In genomic region chr7:67149707-67150106, GRCm38 (mm10) we compare ENCODE assay signal across 21 mouse cellular contexts.
DNase-seq lines count a peak whose midpoint lies in the region; ATAC-seq and TF ChIP-seq lines count a peak whose summit lies in the region.
"Had no signal": no experiment of that assay in that cellular context is flagged by ENCODE, and none has a peak within 500 bp of the region (broad histone marks: within the 10 kb centered on the region; RNA-seq: fewer than 3 reads in every experiment).

No protein-coding gene starts in this region.

- no peaks in the 10 kb centered on the region for H3K36me3 ChIP-seq in liver, embryonic 13.5 days
- H3K36me3 ChIP-seq in liver, embryonic 11.5 days (ENCODE audit: control insufficient read depth, insufficient read depth, low read length), result no peaks in the 10 kb centered on the region
- H3K36me3 ChIP-seq in lung, embryonic 15.5 days, result no peaks in the 10 kb centered on the region
- H3K36me3 ChIP-seq in liver, postnatal 0 days (replicated peaks; ENCODE audit: insufficient read depth, low read length), result no peaks in the 10 kb centered on the region
- no peaks in the 10 kb centered on the region for H3K36me3 ChIP-seq in stomach, postnatal 0 days (ENCODE audit: control insufficient read depth, insufficient read depth, low read length)
- 0 out of 2 replicates have a peak, but pooled peaks cover 4% of the 10 kb centered on the region for H3K36me3 ChIP-seq in heart, embryonic 10.5 days
- H3K36me3 ChIP-seq: forebrain, embryonic 15.5 days had no signal

- no peak overlapping the region for H3K4me2 ChIP-seq in liver, embryonic 13.5 days
- no peak overlapping the region for H3K4me2 ChIP-seq in liver, embryonic 11.5 days
- H3K4me2 ChIP-seq in lung, embryonic 15.5 days, result 0 out of 2 replicates have a peak overlapping the region, but pooled peaks have one; percentile 7
- no peak overlapping the region for H3K4me2 ChIP-seq in liver, postnatal 0 days (ENCODE audit: low read depth, low read length)
- H3K4me2 ChIP-seq in stomach, postnatal 0 days (replicated peaks; ENCODE audit: low read depth), result no peak overlapping the region
- H3K4me2 ChIP-seq: embryonic facial prominence, embryonic 12.5 days; forebrain, embryonic 13.5 days; forebrain, embryonic 15.5 days had no signal

- H3K9ac ChIP-seq in liver, embryonic 13.5 days, result no peak overlapping the region
- H3K9ac ChIP-seq in liver, embryonic 11.5 days (ENCODE audit: low read depth, low read length), result no peak overlapping the region
- no peak overlapping the region for H3K9ac ChIP-seq in lung, embryonic 15.5 days
- no peak overlapping the region for H3K9ac ChIP-seq in liver, postnatal 0 days (replicated peaks)
- no peak overlapping the region for H3K9ac ChIP-seq in stomach, postnatal 0 days (ENCODE audit: low read length)
- H3K9ac ChIP-seq: embryonic facial prominence, embryonic 12.5 days; forebrain, embryonic 13.5 days; forebrain, embryonic 15.5 days had no signal

- TF ChIP-seq CTCF in liver, postnatal 0 days (IDR thresholded peaks at IDR 0.05; ENCODE audit: low read depth), result no peak
- TF ChIP-seq CTCF in stomach, postnatal 0 days (IDR thresholded peaks at IDR 0.05; ENCODE audit: low read depth), result no peak

- WGBS in liver, embryonic 13.5 days (ENCODE audit: insufficient replicate concordance), result 83% methylated on average over 16 of the region's 16 CpGs
- WGBS in liver, embryonic 11.5 days, result 84% methylated on average over 16 of the region's 16 CpGs
- WGBS in lung, embryonic 15.5 days, result 74% methylated on average over 16 of the region's 16 CpGs
- 70% methylated on average over 16 of the region's 16 CpGs for WGBS in liver, postnatal 0 days (ENCODE audit: insufficient replicate concordance)
- WGBS in stomach, postnatal 0 days, result 76% methylated on average over 16 of the region's 16 CpGs
- WGBS in heart, embryonic 10.5 days, result 89% methylated on average over 16 of the region's 16 CpGs

- no peak overlapping the region for H3K27ac ChIP-seq in liver, embryonic 13.5 days
- no peak overlapping the region for H3K27ac ChIP-seq in liver, embryonic 11.5 days (ENCODE audit: low read depth, low read length)
- H3K27ac ChIP-seq in lung, embryonic 15.5 days, result no peak overlapping the region
- no peak overlapping the region for H3K27ac ChIP-seq in liver, postnatal 0 days (ENCODE audit: low read depth)
- H3K27ac ChIP-seq in stomach, postnatal 0 days (replicated peaks), result no peak overlapping the region
- H3K27ac ChIP-seq in heart, embryonic 10.5 days, result no peak overlapping the region
- H3K27ac ChIP-seq: embryonic facial prominence, embryonic 12.5 days; forebrain, embryonic 13.5 days; forebrain, embryonic 15.5 days had no signal

- 0 out of 2 replicates have a peak, but pooled peaks have one; percentile 29 for ATAC-seq in liver, embryonic 13.5 days (ENCODE audit: low read depth)
- no peak for ATAC-seq in liver, embryonic 11.5 days (replicated peaks; ENCODE audit: low FRiP score)
- no peak for ATAC-seq in lung, embryonic 15.5 days (ENCODE audit: borderline replicate concordance, extremely low read depth, low FRiP score, low TSS enrichment)
- peak; percentile 53 for ATAC-seq in liver, postnatal 0 days
- ATAC-seq in stomach, postnatal 0 days (ENCODE audit: low FRiP score, low TSS enrichment), result 0 out of 2 replicates have a peak, but pooled peaks have one; percentile 43
- ATAC-seq: forebrain, embryonic 13.5 days; forebrain, embryonic 15.5 days had no signal

- no peak overlapping the region for H3K4me3 ChIP-seq in liver, embryonic 13.5 days (replicated peaks)
- H3K4me3 ChIP-seq in liver, embryonic 11.5 days (ENCODE audit: low read depth, low read length), result no peak overlapping the region
- no peak overlapping the region for H3K4me3 ChIP-seq in lung, embryonic 15.5 days
- no peak overlapping the region for H3K4me3 ChIP-seq in liver, postnatal 0 days (ENCODE audit: low read depth, low read length)
- no peak overlapping the region for H3K4me3 ChIP-seq in stomach, postnatal 0 days (ENCODE audit: low read depth, low read length)
- no peak overlapping the region for H3K4me3 ChIP-seq in heart, embryonic 10.5 days
- H3K4me3 ChIP-seq: embryonic facial prominence, embryonic 12.5 days; forebrain, embryonic 13.5 days; forebrain, embryonic 15.5 days had no signal

- no peak for DNase-seq in liver, embryonic 13.5 days
- DNase-seq in liver, embryonic 11.5 days (ENCODE audit: low spot score), result no peak
- no peak for DNase-seq in lung, postnatal 25 days (ENCODE audit: low spot score)
- DNase-seq in liver, postnatal 0 days, result no peak
- DNase-seq in stomach, postnatal 0 days (ENCODE audit: low spot score), result no peak
- no peak for DNase-seq in heart, embryonic 10.5 days (ENCODE audit: low spot score)
- DNase-seq in natural killer cell, adult 2 months (ENCODE audit: low spot score in 2 of 2), result no peak
- DNase-seq: adrenal gland, adult 2 months; adrenal gland, postnatal 10 days; adrenal gland, postnatal 25 days; cerebellum, adult 11 months; cerebellum, adult 18-20 months; cerebellum, adult 8-10 months; cerebellum, adult 9-11 months; cerebellum, postnatal 14 days; cerebellum, postnatal 36 days; embryo, embryonic 11 days had no signal

- no peaks in the 10 kb centered on the region for H3K27me3 ChIP-seq in liver, embryonic 13.5 days
- H3K27me3 ChIP-seq in liver, embryonic 11.5 days (replicated peaks; ENCODE audit: control insufficient read depth, insufficient read depth, low read length), result no peaks in the 10 kb centered on the region
- H3K27me3 ChIP-seq in lung, embryonic 15.5 days, result no peaks in the 10 kb centered on the region
- no peaks in the 10 kb centered on the region for H3K27me3 ChIP-seq in liver, postnatal 0 days (ENCODE audit: insufficient read depth, low read length)
- H3K27me3 ChIP-seq in stomach, postnatal 0 days (ENCODE audit: control insufficient read depth, insufficient read depth, low read length), result no peaks in the 10 kb centered on the region
- H3K27me3 ChIP-seq in heart, embryonic 10.5 days (ENCODE audit: insufficient read depth, poor library complexity, severe bottlenecking), result no peaks in the 10 kb centered on the region; the same call in 1 of the 2 replicates
- H3K27me3 ChIP-seq: embryonic facial prominence, embryonic 12.5 days; forebrain, embryonic 13.5 days; forebrain, embryonic 15.5 days had no signal

- TF ChIP-seq EP300 in liver, postnatal 0 days (IDR thresholded peaks at IDR 0.05; ENCODE audit: low read depth), result no peak
- TF ChIP-seq EP300 in stomach, postnatal 0 days (optimal IDR thresholded peaks at IDR 0.05), result no peak

- 0 out of 2 replicates have a peak, but pooled peaks cover 3% of the 10 kb centered on the region for H3K4me1 ChIP-seq in liver, embryonic 13.5 days (replicated peaks)
- H3K4me1 ChIP-seq in liver, embryonic 11.5 days (replicated peaks; ENCODE audit: control insufficient read depth, insufficient read depth, low read length), result no peaks in the 10 kb centered on the region; the same call in 1 of the 2 replicates
- 0 out of 2 replicates have a peak, but pooled peaks cover 8% of the 10 kb centered on the region for H3K4me1 ChIP-seq in lung, embryonic 15.5 days
- H3K4me1 ChIP-seq in liver, postnatal 0 days (ENCODE audit: insufficient read depth), result no peaks in the 10 kb centered on the region
- no peaks in the 10 kb centered on the region for H3K4me1 ChIP-seq in stomach, postnatal 0 days (replicated peaks; ENCODE audit: control insufficient read depth, insufficient read depth)
- H3K4me1 ChIP-seq in heart, embryonic 10.5 days, result peaks cover 6% of the 10 kb centered on the region; the same call in 1 of the 2 replicates

- H3K9me3 ChIP-seq in liver, embryonic 13.5 days (replicated peaks), result no peaks in the 10 kb centered on the region
- H3K9me3 ChIP-seq in liver, embryonic 11.5 days (ENCODE audit: control insufficient read depth, low read length), result no peaks in the 10 kb centered on the region
- no peaks in the 10 kb centered on the region for H3K9me3 ChIP-seq in lung, embryonic 15.5 days
- H3K9me3 ChIP-seq in liver, postnatal 0 days (ENCODE audit: low read length), result no peaks in the 10 kb centered on the region
- no peaks in the 10 kb centered on the region for H3K9me3 ChIP-seq in stomach, postnatal 0 days (ENCODE audit: control insufficient read depth, low read length)
- H3K9me3 ChIP-seq in heart, embryonic 10.5 days, result no peaks in the 10 kb centered on the region
- H3K9me3 ChIP-seq: embryonic facial prominence, embryonic 12.5 days; forebrain, embryonic 13.5 days; forebrain, embryonic 15.5 days had no signal

Comparison
In these comparisons a context has a peak if more than half of its experiments do, and no peak if none do; other contexts are left out.
1. ATAC-seq: peak in liver, embryonic 13.5 days (single experiment), liver, postnatal 0 days (single experiment) and stomach, postnatal 0 days (single experiment); none in liver, embryonic 11.5 days (single experiment) and lung, embryonic 15.5 days (single experiment).